Mouse (Mus musculus): Measurements from ENCODE around the gene Olfr648. TPM values are rescaled to one million over a fixed set of nuclear protein-coding genes. Genes with fewer than 3 reads are reported as not detected.

Gene Olfr648
- polyA plus RNA-seq, 1 experiment = 0.09 TPM

DNA sequence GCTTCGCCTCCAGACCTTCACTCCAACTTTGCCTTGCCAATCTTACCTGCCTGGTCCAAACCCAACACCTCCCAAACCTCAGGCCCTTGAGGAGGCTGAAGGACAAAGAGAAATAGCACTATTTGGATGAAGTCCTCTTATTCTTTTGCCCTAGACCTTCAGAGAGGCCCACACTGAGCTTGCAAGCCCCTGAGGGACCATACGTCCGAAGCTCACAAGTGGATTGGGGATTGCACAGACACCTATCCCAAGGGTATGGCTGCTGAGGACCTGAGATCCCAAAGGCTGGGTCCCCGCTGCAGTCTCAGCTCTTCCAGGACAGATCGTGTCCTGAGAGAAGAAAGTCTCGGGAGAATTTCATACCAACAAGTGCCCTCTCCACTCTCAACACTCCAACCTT lies 12.7 kb upstream of the Olfr648 start, which contains the start of gene Olfr649:
Gene Olfr649, minus strand, starts transcription at position 101 of the 400 bp plus-strand sequence.
- Histone ChIP-seq H3K4me1 (ENCODE audit: control insufficient read depth, insufficient read depth, low read length) (no peaks in the 10 kb centered on the region), H3K27ac (ENCODE audit: control insufficient read depth, insufficient read depth, low read depth, low read length) (no peak within 1 kb of the TSS), H3K36me3 (ENCODE audit: control insufficient read depth, insufficient read depth, low read length) (no peaks in the 10 kb centered on the region), H3K27me3 (ENCODE audit: control insufficient read depth, insufficient read depth, low read length) (no peaks in the 10 kb centered on the region), H3K4me3 (ENCODE audit: control insufficient read depth, low read depth, low read length) (no peak within 1 kb of the TSS)
- TF ChIP-seq CTCF (IDR thresholded peaks at IDR 0.05; ENCODE audit: control insufficient read depth, insufficient read depth, insufficient replicate concordance, low read depth, low read length) (no peak), POLR2A (IDR thresholded peaks at IDR 0.05; ENCODE audit: control insufficient read depth, low read depth, low read length) (no peak)

DNA sequence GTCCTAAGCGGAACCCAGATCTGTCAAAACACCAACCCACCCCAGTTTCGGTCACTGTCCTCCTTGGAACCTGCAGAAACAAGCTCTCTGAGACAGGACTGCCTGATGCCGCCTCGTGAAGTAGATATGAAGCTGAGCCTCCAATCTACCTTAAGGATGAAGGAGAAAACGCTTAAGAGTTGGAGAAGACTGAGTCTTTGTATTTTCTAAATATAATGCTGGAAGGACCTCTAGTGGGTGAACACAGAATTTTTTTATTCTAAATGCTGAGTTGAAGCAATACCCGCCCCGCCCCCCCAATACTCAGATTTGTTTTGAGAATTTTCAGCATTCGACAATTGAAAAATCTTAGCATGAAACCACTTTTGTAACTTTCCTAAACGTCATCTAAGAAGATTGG lies 8.1 kb upstream of the Olfr648 start:
- H3K27me3 ChIP-seq (ENCODE audit: control insufficient read depth, insufficient read depth, low read length) = no peaks in the 10 kb centered on the region
- H3K27ac ChIP-seq (ENCODE audit: control insufficient read depth, insufficient read depth, low read depth, low read length) = no peak overlapping the region
- H3K4me1 ChIP-seq (ENCODE audit: control insufficient read depth, insufficient read depth, low read length) = no peaks in the 10 kb centered on the region
- no peaks in the 10 kb centered on the region for H3K36me3 ChIP-seq (ENCODE audit: control insufficient read depth, insufficient read depth, low read length)
- no peak overlapping the region for H3K4me3 ChIP-seq (ENCODE audit: control insufficient read depth, low read depth, low read length)
- TF ChIP-seq CTCF (IDR thresholded peaks at IDR 0.05; ENCODE audit: control insufficient read depth, insufficient read depth, insufficient replicate concordance, low read depth, low read length) = no peak
- no peak for TF ChIP-seq POLR2A (IDR thresholded peaks at IDR 0.05; ENCODE audit: control insufficient read depth, low read depth, low read length)

DNA sequence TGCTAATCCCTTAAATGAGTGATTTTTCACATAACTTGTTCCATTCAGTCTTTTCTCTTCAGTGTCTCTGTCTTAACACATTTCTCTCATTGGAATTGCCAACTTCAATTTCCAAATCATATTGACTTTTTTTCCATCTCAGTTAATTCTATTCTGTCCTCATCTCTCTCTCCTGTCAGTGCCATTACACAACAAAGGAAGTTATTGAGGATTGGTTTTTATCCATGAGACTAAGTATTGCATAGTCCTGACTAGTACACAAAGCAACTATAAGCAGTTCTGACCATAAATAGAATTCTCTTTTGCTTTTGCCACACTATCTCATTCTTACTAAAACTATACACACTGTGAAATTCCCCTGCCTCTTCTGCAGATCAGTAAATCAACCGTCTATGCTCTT lies 4.1 kb downstream of the Olfr648 start:
- no peak for TF ChIP-seq POLR2A (IDR thresholded peaks at IDR 0.05; ENCODE audit: control insufficient read depth, low read depth, low read length)
- TF ChIP-seq CTCF (IDR thresholded peaks at IDR 0.05; ENCODE audit: control insufficient read depth, insufficient read depth, insufficient replicate concordance, low read depth, low read length) = no peak
- Histone ChIP-seq H3K36me3 (ENCODE audit: control insufficient read depth, insufficient read depth, low read length) (no peaks in the 10 kb centered on the region), H3K27me3 (ENCODE audit: control insufficient read depth, insufficient read depth, low read length) (no peaks in the 10 kb centered on the region), H3K4me3 (ENCODE audit: control insufficient read depth, low read depth, low read length) (no peak overlapping the region), H3K27ac (ENCODE audit: control insufficient read depth, insufficient read depth, low read depth, low read length) (no peak overlapping the region), H3K4me1 (ENCODE audit: control insufficient read depth, insufficient read depth, low read length) (no peaks in the 10 kb centered on the region)

GRCm38 (mm10) chr7:104178422-104179054 lies 4.7 kb downstream of the Olfr648 start:
- H3K27ac ChIP-seq (ENCODE audit: control insufficient read depth, insufficient read depth, low read depth, low read length) = no peak overlapping the region
- no peak overlapping the region for H3K4me3 ChIP-seq (ENCODE audit: control insufficient read depth, low read depth, low read length)
- TF ChIP-seq POLR2A (IDR thresholded peaks at IDR 0.05; ENCODE audit: control insufficient read depth, low read depth, low read length) (no peak), CTCF (IDR thresholded peaks at IDR 0.05; ENCODE audit: control insufficient read depth, insufficient read depth, insufficient replicate concordance, low read depth, low read length) (no peak)
- H3K4me1 ChIP-seq (ENCODE audit: control insufficient read depth, insufficient read depth, low read length) = no peaks in the 10 kb centered on the region
- no peaks in the 10 kb centered on the region for H3K27me3 ChIP-seq (ENCODE audit: control insufficient read depth, insufficient read depth, low read length)
- H3K36me3 ChIP-seq (ENCODE audit: control insufficient read depth, insufficient read depth, low read length) = no peaks in the 10 kb centered on the region

- Histone ChIP-seq H3K36me3 (ENCODE audit: control insufficient read depth, insufficient read depth, low read length) (no peaks in the 10 kb centered on the region), H3K4me1 (ENCODE audit: control insufficient read depth, insufficient read depth, low read length) (no peaks in the 10 kb centered on the region), H3K4me3 (ENCODE audit: control insufficient read depth, low read depth, low read length) (no peak overlapping the region), H3K27me3 (ENCODE audit: control insufficient read depth, insufficient read depth, low read length) (no peaks in the 10 kb centered on the region), H3K27ac (ENCODE audit: control insufficient read depth, insufficient read depth, low read depth, low read length) (no peak overlapping the region)
- TF ChIP-seq CTCF (IDR thresholded peaks at IDR 0.05; ENCODE audit: control insufficient read depth, insufficient read depth, insufficient replicate concordance, low read depth, low read length) = no peak
- no peak for TF ChIP-seq POLR2A (IDR thresholded peaks at IDR 0.05; ENCODE audit: control insufficient read depth, low read depth, low read length)
These were observed 8.1 kb downstream of the Olfr648 start for GRCm38 (mm10) chr7:104175085-104175484.

GRCm38 (mm10) chr7:104169634-104170204 lies 13.5 kb downstream of the Olfr648 start:
- H3K27me3 ChIP-seq (ENCODE audit: control insufficient read depth, insufficient read depth, low read length) = no peaks in the 10 kb centered on the region
- TF ChIP-seq CTCF (IDR thresholded peaks at IDR 0.05; ENCODE audit: control insufficient read depth, insufficient read depth, insufficient replicate concordance, low read depth, low read length) = no peak
- TF ChIP-seq POLR2A (IDR thresholded peaks at IDR 0.05; ENCODE audit: control insufficient read depth, low read depth, low read length) = no peak
- H3K4me1 ChIP-seq (ENCODE audit: control insufficient read depth, insufficient read depth, low read length) = no peaks in the 10 kb centered on the region
- no peak overlapping the region for H3K4me3 ChIP-seq (ENCODE audit: control insufficient read depth, low read depth, low read length)
- no peak overlapping the region for H3K27ac ChIP-seq (ENCODE audit: control insufficient read depth, insufficient read depth, low read depth, low read length)
- H3K36me3 ChIP-seq (ENCODE audit: control insufficient read depth, insufficient read depth, low read length) = no peaks in the 10 kb centered on the region

GRCm38 (mm10) chr7:104167105-104167504 lies 16.1 kb downstream of the Olfr648 start:
- Histone ChIP-seq H3K4me1 (ENCODE audit: control insufficient read depth, insufficient read depth, low read length) (no peaks in the 10 kb centered on the region), H3K27ac (ENCODE audit: control insufficient read depth, insufficient read depth, low read depth, low read length) (no peak overlapping the region), H3K27me3 (ENCODE audit: control insufficient read depth, insufficient read depth, low read length) (no peaks in the 10 kb centered on the region), H3K36me3 (ENCODE audit: control insufficient read depth, insufficient read depth, low read length) (no peaks in the 10 kb centered on the region), H3K4me3 (ENCODE audit: control insufficient read depth, low read depth, low read length) (no peak overlapping the region)
- TF ChIP-seq CTCF (IDR thresholded peaks at IDR 0.05; ENCODE audit: control insufficient read depth, insufficient read depth, insufficient replicate concordance, low read depth, low read length) = no peak
- no peak for TF ChIP-seq POLR2A (IDR thresholded peaks at IDR 0.05; ENCODE audit: control insufficient read depth, low read depth, low read length)

Data from testis, adult 2 months (tissue).